Mouse (Mus musculus): Measurements from ENCODE around the gene Gm4567. TPM values are rescaled to one million over a fixed set of nuclear protein-coding genes. Genes with fewer than 3 reads are reported as not detected.
"Not testable (repeated sequence)": the region's sequence is repeated elsewhere in the genome, so short reads cannot be mapped to it uniquely, and the experiment has no call there.

Gm4567 gene
- total RNA-seq (2021): not detected

GRCm38 (mm10) chr7:22719610-22720009, at the start of gene Gm4567:
TSS of gene Gm4567 (minus strand) at chr7:22719710.
- intact Hi-C loops (cut with DNase I); DNase-seq (ENCODE audit: low spot score in 2 of 2): not testable (repeated sequence)

- intact Hi-C loops (cut with DNase I); DNase-seq (ENCODE audit: low spot score in 2 of 2): not testable (repeated sequence)
Measured at GRCm38 (mm10) chr7:22761397-22761796, 41.9 kb upstream of the Gm4567 start, which contains the start of gene Vmn1r157. TSS of gene Vmn1r157 (plus strand) at chr7:22761697.

GRCm38 (mm10) chr7:22692217-22692616, 27.3 kb downstream of the Gm4567 start, which contains the start of gene Gm8693:
TSS of gene Gm8693 (minus strand) at chr7:22692317.
- DNase-seq (ENCODE audit: low spot score in 2 of 2); intact Hi-C loops (cut with DNase I): not testable (repeated sequence)

Other genes with a start within 250 kb of the Gm4567 start
- not detected for gene Vmn1r151, start 220.0 kb downstream of the Gm4567 start, total RNA-seq (2021)
- gene Vmn1r152, start 196.7 kb downstream of the Gm4567 start, total RNA-seq (2021): not detected
- gene Gm8677, start 184.8 kb downstream of the Gm4567 start, total RNA-seq (2021): not detected
- gene Gm4201, start 154.4 kb downstream of the Gm4567 start, total RNA-seq (2021): not detected
- not detected for gene Gm4565, start 131.6 kb downstream of the Gm4567 start, total RNA-seq (2021)
- gene Vmn1r155, start 61.7 kb downstream of the Gm4567 start, total RNA-seq (2021): not detected
- gene Gm8693, start 27.4 kb downstream of the Gm4567 start, total RNA-seq (2021): not detected
- gene Vmn1r157, start 42.0 kb upstream of the Gm4567 start, total RNA-seq (2021): not detected
- not detected for gene Vmn1r158, start 71.1 kb upstream of the Gm4567 start, total RNA-seq (2021)
- gene Vmn1r159, start 123.9 kb upstream of the Gm4567 start, total RNA-seq (2021): not detected
- not detected for gene Vmn1r160, start 151.5 kb upstream of the Gm4567 start, total RNA-seq (2021)